Mouse (Mus musculus) layer of hippocampus, adult 11-12 months (tissue): ENCODE data around the gene Gm11114.

ENCODE experiments used
- DNase-seq: peaks from one replicate; pipeline ENCODE4 v3.0.0; 2022; ENCODE audit warnings: low spot score

Gm11114 gene

GRCm38 (mm10) chr9:85312473-85312872, at the start of gene Gm11114:
Gene Gm11114, plus strand, starts transcription at chr9:85312773.
- no peak for DNase-seq

- DNase-seq, result no peak
These were observed 45.7 kb upstream of the Gm11114 start for GRCm38 (mm10) chr9:85266847-85267246.

- DNase-seq, result no peak
These were observed 38.5 kb upstream of the Gm11114 start for GRCm38 (mm10) chr9:85274114-85274513.

- no peak for DNase-seq
These were observed 9.7 kb upstream of the Gm11114 start for GRCm38 (mm10) chr9:85302849-85303248.

GRCm38 (mm10) chr9:85303378-85303777, 9.2 kb upstream of the Gm11114 start:
- no peak for DNase-seq

- no peak for DNase-seq
These were observed 3.5 kb downstream of the Gm11114 start for GRCm38 (mm10) chr9:85316122-85316521.

GRCm38 (mm10) chr9:85320167-85320951, 7.8 kb downstream of the Gm11114 start:
- no peak for DNase-seq

GRCm38 (mm10) chr9:85324158-85324875, 11.7 kb downstream of the Gm11114 start:
- DNase-seq, result no peak

GRCm38 (mm10) chr9:85325201-85325868, 12.8 kb downstream of the Gm11114 start:
- no peak for DNase-seq

GRCm38 (mm10) chr9:85326292-85327241, 14.0 kb downstream of the Gm11114 start:
- DNase-seq, result peak; percentile 43

- DNase-seq, result peak; percentile 64
These were observed 15.0 kb downstream of the Gm11114 start, which contains the start of gene Tent5a for GRCm38 (mm10) chr9:85327242-85328211. Gene Tent5a, minus strand, starts transcription at chr9:85327348.

GRCm38 (mm10) chr9:85328259-85328658, 15.7 kb downstream of the Gm11114 start:
- DNase-seq, result peak; percentile 89

- DNase-seq, result no peak
These were observed 18.9 kb downstream of the Gm11114 start for GRCm38 (mm10) chr9:85331521-85331920.

- no peak for DNase-seq
These were observed 23.5 kb downstream of the Gm11114 start for GRCm38 (mm10) chr9:85336046-85336445.

GRCm38 (mm10) chr9:85340303-85340702, 27.7 kb downstream of the Gm11114 start:
- no peak for DNase-seq

- DNase-seq, result no peak
These were observed 30.6 kb downstream of the Gm11114 start for GRCm38 (mm10) chr9:85342892-85343785.

GRCm38 (mm10) chr9:85347823-85348523, 35.4 kb downstream of the Gm11114 start:
- no peak for DNase-seq

GRCm38 (mm10) chr9:85355559-85355958, 43.0 kb downstream of the Gm11114 start:
- no peak for DNase-seq
